Comparison of ENCODE assay signal across 8 mouse cellular contexts in the genomic region with DNA sequence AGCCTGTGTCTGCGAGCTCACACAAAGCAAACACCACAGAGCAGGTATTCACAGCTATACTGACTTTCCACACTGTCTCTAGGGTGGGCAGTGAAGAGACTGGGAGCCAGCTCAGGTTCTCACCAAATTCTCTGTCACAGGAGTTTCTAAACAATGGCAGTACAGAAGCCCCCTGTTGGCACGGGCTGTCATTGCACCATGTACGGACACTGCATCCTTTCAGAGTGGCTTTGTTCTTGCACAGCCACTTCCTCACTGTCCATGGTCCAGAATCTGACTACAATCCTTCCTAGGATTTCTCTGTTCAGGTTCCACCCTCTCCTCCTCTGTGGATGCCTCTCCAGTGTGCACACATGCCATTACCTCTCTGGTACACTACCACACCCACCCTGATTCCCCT. TPM values are rescaled to one million over a fixed set of nuclear protein-coding genes. Genes with fewer than 3 reads are reported as not detected.
A peak's percentile ranks its signal among the peaks of the same experiment; 100 is the strongest.
DNase-seq lines count a peak whose midpoint lies in the region; ATAC-seq and TF ChIP-seq lines count a peak whose summit lies in the region.

No protein-coding gene starts in this region.

- H3K4me1 ChIP-seq in heart, postnatal 0 days (ENCODE audit: control insufficient read depth, insufficient read depth), result peaks cover 29% of the 10 kb centered on the region
- H3K4me1 ChIP-seq in heart, embryonic 10.5 days, result peaks cover 42% of the 10 kb centered on the region
- H3K4me1 ChIP-seq in ES-Bruce4 (ENCODE audit: control insufficient read depth, insufficient read depth, low read length), result no peaks in the 10 kb centered on the region
- no peaks in the 10 kb centered on the region for H3K4me1 ChIP-seq in embryonic facial prominence, embryonic 11.5 days (ENCODE audit: control insufficient read depth, insufficient read depth, low read length)
- H3K4me1 ChIP-seq in liver, postnatal 0 days (ENCODE audit: insufficient read depth), result no peaks in the 10 kb centered on the region

- TF ChIP-seq EP300 in heart, postnatal 0 days (IDR thresholded peaks at IDR 0.05; ENCODE audit: low read depth), result no peak
- no peak for TF ChIP-seq EP300 in ES-Bruce4 (IDR thresholded peaks at IDR 0.05; ENCODE audit: insufficient read depth, low read depth, low read length)
- no peak for TF ChIP-seq EP300 in liver, postnatal 0 days (IDR thresholded peaks at IDR 0.05; ENCODE audit: low read depth)

- H3K27me3 ChIP-seq in heart, postnatal 0 days (ENCODE audit: control insufficient read depth, insufficient read depth, low read length), result no peaks in the 10 kb centered on the region
- no peaks in the 10 kb centered on the region for H3K27me3 ChIP-seq in heart, embryonic 10.5 days (ENCODE audit: insufficient read depth, poor library complexity, severe bottlenecking)
- H3K27me3 ChIP-seq in ES-Bruce4 (ENCODE audit: control insufficient read depth, insufficient read depth, low read length, poor library complexity, severe bottlenecking), result no peaks in the 10 kb centered on the region
- no peaks in the 10 kb centered on the region for H3K27me3 ChIP-seq in embryonic facial prominence, embryonic 11.5 days (ENCODE audit: control insufficient read depth, insufficient read depth, low read length)
- no peaks in the 10 kb centered on the region for H3K27me3 ChIP-seq in liver, postnatal 0 days (ENCODE audit: insufficient read depth, low read length)

- H3K36me3 ChIP-seq in heart, postnatal 0 days (replicated peaks; ENCODE audit: control insufficient read depth, insufficient read depth, low read length), result no peaks in the 10 kb centered on the region
- no peaks in the 10 kb centered on the region for H3K36me3 ChIP-seq in heart, embryonic 10.5 days
- no peaks in the 10 kb centered on the region for H3K36me3 ChIP-seq in ES-Bruce4 (ENCODE audit: control insufficient read depth, insufficient read depth, low read length, poor library complexity, severe bottlenecking)
- no peaks in the 10 kb centered on the region for H3K36me3 ChIP-seq in embryonic facial prominence, embryonic 11.5 days (replicated peaks; ENCODE audit: control insufficient read depth, insufficient read depth, low read depth, low read length)
- no peaks in the 10 kb centered on the region for H3K36me3 ChIP-seq in liver, postnatal 0 days (replicated peaks; ENCODE audit: insufficient read depth, low read length)

- no peak overlapping the region for H3K4me2 ChIP-seq in heart, postnatal 0 days (ENCODE audit: low read depth, low read length)
- no peak overlapping the region for H3K4me2 ChIP-seq in embryonic facial prominence, embryonic 11.5 days (ENCODE audit: low read depth, low read length)
- no peak overlapping the region for H3K4me2 ChIP-seq in liver, postnatal 0 days (ENCODE audit: low read depth, low read length)

- WGBS in heart, postnatal 0 days, result 38% methylated on average over 3 of the region's 3 CpGs
- 23% methylated on average over 3 of the region's 3 CpGs for WGBS in heart, embryonic 10.5 days
- WGBS in embryonic facial prominence, embryonic 11.5 days, result 24% methylated on average over 3 of the region's 3 CpGs
- 24% methylated on average over 3 of the region's 3 CpGs for WGBS in liver, postnatal 0 days (ENCODE audit: insufficient replicate concordance)

- TF ChIP-seq CTCF in heart, postnatal 0 days (IDR thresholded peaks at IDR 0.05; ENCODE audit: low read depth), result peak; percentile 47
- TF ChIP-seq CTCF in ES-Bruce4 (IDR thresholded peaks at IDR 0.05; ENCODE audit: low read depth, low read length), result peak; percentile 39
- TF ChIP-seq CTCF in liver, postnatal 0 days (IDR thresholded peaks at IDR 0.05; ENCODE audit: low read depth), result peak; percentile 77

- H3K9ac ChIP-seq in heart, postnatal 0 days (replicated peaks; ENCODE audit: low read depth, low read length), result no peak overlapping the region
- H3K9ac ChIP-seq in ES-Bruce4 (ENCODE audit: low read depth, poor library complexity, severe bottlenecking), result no peak overlapping the region
- H3K9ac ChIP-seq in embryonic facial prominence, embryonic 11.5 days (replicated peaks; ENCODE audit: low read length), result no peak overlapping the region
- no peak overlapping the region for H3K9ac ChIP-seq in liver, postnatal 0 days (replicated peaks)

- DNase-seq in heart, postnatal 0 days (ENCODE audit: low spot score), result no peak
- no peak for DNase-seq in heart, embryonic 10.5 days (ENCODE audit: low spot score)
- peak; percentile 77 for DNase-seq in embryonic facial prominence, embryonic 11.5 days (ENCODE audit: low spot score)
- DNase-seq in liver, postnatal 0 days, result peak; percentile 69
- peak; percentile 84 for DNase-seq in retina, embryonic 14.5 days (ENCODE audit: low spot score)
- DNase-seq in urinary bladder, postnatal 14 days (ENCODE audit: low spot score), result no peak
- DNase-seq in urinary bladder, postnatal 10 days (ENCODE audit: low spot score), result no peak

- no peaks in the 10 kb centered on the region for H3K9me3 ChIP-seq in heart, postnatal 0 days (replicated peaks; ENCODE audit: control insufficient read depth, low read length)
- no peaks in the 10 kb centered on the region for H3K9me3 ChIP-seq in heart, embryonic 10.5 days
- H3K9me3 ChIP-seq in ES-Bruce4 (replicated peaks; ENCODE audit: control insufficient read depth, insufficient read depth, low read length, poor library complexity, severe bottlenecking), result no peaks in the 10 kb centered on the region
- no peaks in the 10 kb centered on the region for H3K9me3 ChIP-seq in embryonic facial prominence, embryonic 11.5 days (replicated peaks; ENCODE audit: control insufficient read depth, low read length)
- no peaks in the 10 kb centered on the region for H3K9me3 ChIP-seq in liver, postnatal 0 days (ENCODE audit: low read length)

- no peak for TF ChIP-seq POLR2A in ES-Bruce4 (IDR thresholded peaks at IDR 0.05; ENCODE audit: insufficient read depth, low read length)

- H3K27ac ChIP-seq in heart, postnatal 0 days (ENCODE audit: low read depth), result no peak overlapping the region
- no peak overlapping the region; the same call in 1 of the 2 replicates for H3K27ac ChIP-seq in heart, embryonic 10.5 days
- H3K27ac ChIP-seq in ES-Bruce4 (ENCODE audit: insufficient read depth, low read length), result no peak overlapping the region
- H3K27ac ChIP-seq in embryonic facial prominence, embryonic 11.5 days (replicated peaks; ENCODE audit: low read depth, low read length), result no peak overlapping the region
- no peak overlapping the region for H3K27ac ChIP-seq in liver, postnatal 0 days (ENCODE audit: low read depth)

- H3K4me3 ChIP-seq in heart, postnatal 0 days (ENCODE audit: low read depth, low read length), result no peak overlapping the region
- H3K4me3 ChIP-seq in heart, embryonic 10.5 days, result no peak overlapping the region
- H3K4me3 ChIP-seq in ES-Bruce4 (ENCODE audit: low read depth, low read length), result no peak overlapping the region
- H3K4me3 ChIP-seq in embryonic facial prominence, embryonic 11.5 days (ENCODE audit: low read depth, low read length), result no peak overlapping the region
- H3K4me3 ChIP-seq in liver, postnatal 0 days (ENCODE audit: low read depth, low read length), result no peak overlapping the region

- no peak for ATAC-seq in heart, postnatal 0 days (ENCODE audit: insufficient read depth, low read depth)
- ATAC-seq in embryonic facial prominence, embryonic 11.5 days (replicated peaks; ENCODE audit: insufficient number of reproducible peaks, low FRiP score, low TSS enrichment, low read depth), result no peak
- ATAC-seq in liver, postnatal 0 days, result no peak

RNA-seq across cellular contexts. Expression of a gene that starts 10.6 kb away (rescaled TPM):
- total RNA-seq in heart, postnatal 0 days (2014; rRNA removed; ENCODE audit: low replicate concordance), result 6.5 and 10.6 TPM in 2 replicates
- 1.6 and 1.9 TPM in 2 replicates for polyA plus RNA-seq in heart, postnatal 0 days (2015; fragmentation: Nextera tagmentation; extraction: Ambion mirVana)
- polyA plus RNA-seq in heart, embryonic 10.5 days (2016; fragmentation: Nextera tagmentation; extraction: Ambion mirVana), result 3.2 and 4.6 TPM in 2 replicates
- 34.8 and 35.8 TPM in 2 replicates for polyA plus RNA-seq in ES-Bruce4 (2011; ENCODE audit: insufficient read depth, insufficient read length, low read depth, missing spikeins)
- polyA plus RNA-seq in embryonic facial prominence, embryonic 11.5 days (2014; fragmentation: Nextera tagmentation; extraction: Ambion mirVana), result 6.6 and 7.1 TPM in 2 replicates
- 1.9 and 2.4 TPM in 2 replicates for polyA plus RNA-seq in liver, postnatal 0 days (2015; fragmentation: Nextera tagmentation; extraction: Ambion mirVana)

RNA-seq across cellular contexts. Expression of a gene that starts 11.5 kb away (rescaled TPM):
- total RNA-seq in heart, postnatal 0 days (2014; rRNA removed; ENCODE audit: low replicate concordance), result 21.7 and 21.8 TPM in 2 replicates
- 34.2 and 34.3 TPM in 2 replicates for polyA plus RNA-seq in heart, postnatal 0 days (2015; fragmentation: Nextera tagmentation; extraction: Ambion mirVana)
- 106 and 140 TPM in 2 replicates for polyA plus RNA-seq in heart, embryonic 10.5 days (2016; fragmentation: Nextera tagmentation; extraction: Ambion mirVana)
- polyA plus RNA-seq in ES-Bruce4 (2011; ENCODE audit: insufficient read depth, insufficient read length, low read depth, missing spikeins), result 197 and 208 TPM in 2 replicates
- 152 and 159 TPM in 2 replicates for polyA plus RNA-seq in embryonic facial prominence, embryonic 11.5 days (2014; fragmentation: Nextera tagmentation; extraction: Ambion mirVana)
- 46.0 and 47.5 TPM in 2 replicates for polyA plus RNA-seq in liver, postnatal 0 days (2015; fragmentation: Nextera tagmentation; extraction: Ambion mirVana)

Comparison
In these comparisons a context has a peak if more than half of its experiments do, and no peak if none do; other contexts are left out.
1. DNase-seq: peak in embryonic facial prominence, embryonic 11.5 days (single experiment), liver, postnatal 0 days (single experiment) and retina, embryonic 14.5 days (single experiment); none in heart, postnatal 0 days (single experiment), heart, embryonic 10.5 days (single experiment), urinary bladder, postnatal 14 days (single experiment) and urinary bladder, postnatal 10 days (single experiment).
2. Peak in every context shown above with its lines, with median percentiles within 50 percentile points of each other: CTCF ChIP-seq.